Mouse (Mus musculus) monocyte, adult 5-6 weeks (primary cell): ENCODE measurements around the gene Nedd9. TPM values are rescaled to one million over a fixed set of nuclear protein-coding genes. Genes with fewer than 3 reads are reported as not detected.

ENCODE experiments used
- ATAC-seq: fragments of 153-309, 156-312 bp; replicated peaks from 2 replicates; pipeline ENCODE4 v1.8.0; 2017; ENCODE audit warnings: mild to moderate bottlenecking; ENCODE audit not compliant: low TSS enrichment, insufficient number of reproducible peaks, severe bottlenecking, poor library complexity, low FRiP score
- total RNA-seq: library from RNA; stranded (forward); fragments of 200-1000, 200-491, 200-594 nt; gene quantifications from 3 replicates; pipeline ENCODE4 v1.2.3, GENCODE M21; 2017

The Nedd9 gene
- total RNA-seq, 1 experiment from 2014 or later = 357 TPM

GRCm38 (mm10) chr13:41498611-41499121, 11.5 kb upstream of the Nedd9 start:
- ATAC-seq = no peak

GRCm38 (mm10) chr13:41494681-41495080, 7.5 kb upstream of the Nedd9 start:
- ATAC-seq = no peak

GRCm38 (mm10) chr13:41491981-41492702, 5.0 kb upstream of the Nedd9 start:
- no peak for ATAC-seq

- no peak for ATAC-seq
Observed at GRCm38 (mm10) chr13:41491522-41491921, 4.4 kb upstream of the Nedd9 start.

DNA sequence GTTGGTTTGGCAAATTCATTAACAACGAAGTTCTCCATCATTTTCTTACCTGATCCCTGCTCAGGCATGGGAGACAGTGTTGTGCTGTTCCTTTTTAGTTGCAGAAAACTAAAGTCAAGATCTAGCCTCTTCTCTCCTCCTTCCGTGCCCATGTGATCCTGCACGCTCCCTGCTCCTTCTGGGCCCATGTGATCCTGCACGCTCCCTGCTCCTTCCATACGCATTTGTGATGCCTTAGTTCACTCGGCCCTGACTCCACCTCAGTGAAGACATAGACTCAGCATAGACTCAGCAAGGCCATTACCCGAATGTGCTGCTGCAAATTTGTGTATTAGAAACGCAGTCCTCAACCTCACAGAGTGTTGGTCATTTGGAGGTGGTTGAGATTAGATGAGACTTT, 3.1 kb upstream of the Nedd9 start:
- ATAC-seq = no peak

GRCm38 (mm10) chr13:41489705-41490275, 2.6 kb upstream of the Nedd9 start:
- no peak for ATAC-seq

DNA sequence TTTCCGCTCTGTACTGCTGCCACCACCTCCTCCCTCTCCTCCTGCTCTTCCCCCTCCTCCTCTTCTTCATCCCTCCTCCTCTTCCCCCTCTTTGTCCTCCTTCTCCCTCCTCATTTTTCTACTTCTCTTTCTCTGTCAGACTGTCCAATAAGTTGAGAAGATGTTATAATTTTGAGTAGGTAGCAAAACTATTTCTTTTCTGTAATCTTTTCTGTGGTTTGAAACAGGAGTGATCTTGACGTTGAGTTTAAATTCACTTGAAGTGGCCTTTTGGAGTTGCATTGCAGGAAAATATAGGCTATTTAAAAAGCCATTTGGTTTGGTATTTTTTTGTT, 214 bp upstream of the Nedd9 start:
- no peak for ATAC-seq

GRCm38 (mm10) chr13:41483966-41484365, 3.2 kb downstream of the Nedd9 start:
- ATAC-seq = peak; percentile 63

DNA sequence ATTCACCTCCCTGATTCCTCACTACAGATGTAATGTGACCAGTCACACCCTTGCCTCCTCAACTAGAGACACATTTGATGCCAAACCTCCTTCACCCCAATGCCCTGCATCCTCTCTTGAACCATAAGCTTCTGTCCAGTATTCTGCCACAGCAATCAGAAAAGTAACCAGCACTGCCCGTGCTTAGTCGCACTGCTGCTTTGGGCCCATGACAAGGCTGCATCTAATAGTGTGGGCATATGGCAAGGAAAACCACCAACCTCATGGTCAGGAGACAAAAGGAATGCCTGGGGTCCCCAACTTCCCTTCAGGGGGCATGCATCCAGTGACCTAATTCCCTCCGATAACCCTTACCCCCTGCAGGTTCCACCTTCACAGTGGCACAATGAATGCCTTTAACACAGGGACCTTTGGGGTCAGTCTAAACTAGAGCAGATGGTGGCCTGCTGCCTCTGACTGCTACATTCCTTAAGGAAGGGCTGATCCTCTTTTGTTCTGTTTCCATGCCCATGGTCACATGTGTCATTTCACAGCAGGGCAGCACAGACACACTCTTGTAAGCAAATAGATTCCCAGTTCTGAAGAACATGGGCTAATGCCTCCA, 4.7 kb downstream of the Nedd9 start:
- ATAC-seq = no peak

GRCm38 (mm10) chr13:41479737-41480435, 7.3 kb downstream of the Nedd9 start:
- ATAC-seq = no peak

DNA sequence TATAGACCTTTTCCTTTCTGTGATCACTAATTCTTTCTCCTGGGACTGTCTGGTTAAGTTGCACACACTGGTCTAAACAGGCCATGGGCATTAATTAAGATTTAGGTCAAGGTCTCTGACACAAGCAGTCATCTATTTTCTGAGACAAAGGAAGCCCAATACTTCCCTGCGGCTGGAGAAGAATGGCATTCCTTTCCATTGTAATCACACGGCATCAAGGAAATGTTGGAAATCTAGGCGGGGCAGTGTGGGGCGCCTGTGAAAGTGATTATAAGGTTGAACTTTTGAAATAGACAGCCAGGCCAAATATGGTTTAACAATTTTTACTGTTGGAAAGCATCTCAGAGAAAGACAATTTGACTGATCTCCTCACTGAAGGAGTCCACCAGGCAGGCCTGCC, 10.9 kb downstream of the Nedd9 start:
- ATAC-seq = no peak

- ATAC-seq = no peak
Observed at GRCm38 (mm10) chr13:41474365-41474764, 12.8 kb downstream of the Nedd9 start.

DNA sequence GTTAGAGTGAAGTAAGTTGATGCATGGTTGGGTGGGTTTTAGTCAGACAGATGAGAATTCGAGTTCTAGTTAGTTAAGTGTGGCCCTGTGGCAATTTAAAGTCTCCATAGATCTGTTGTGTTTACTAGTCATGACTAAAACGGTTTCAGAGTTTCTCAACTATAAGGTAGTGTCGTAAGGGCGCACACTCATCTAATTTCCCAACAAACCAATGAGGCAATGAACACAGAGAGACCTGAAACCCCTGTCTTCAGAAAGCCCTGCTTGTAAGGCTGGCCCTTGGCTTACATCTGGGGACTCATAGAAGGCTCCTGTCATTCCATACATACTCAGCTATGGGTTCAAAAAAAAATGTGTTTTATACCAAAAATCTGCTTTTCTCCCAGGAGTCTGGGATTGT, 13.7 kb downstream of the Nedd9 start:
- peak; percentile 77 for ATAC-seq

- no peak for ATAC-seq
Observed at GRCm38 (mm10) chr13:41472878-41473424, 14.2 kb downstream of the Nedd9 start.

GRCm38 (mm10) chr13:41468277-41468676, 18.9 kb downstream of the Nedd9 start:
- ATAC-seq = peak; percentile 48

- peak; percentile 85 for ATAC-seq
Observed at GRCm38 (mm10) chr13:41467036-41467435, 20.1 kb downstream of the Nedd9 start.

DNA sequence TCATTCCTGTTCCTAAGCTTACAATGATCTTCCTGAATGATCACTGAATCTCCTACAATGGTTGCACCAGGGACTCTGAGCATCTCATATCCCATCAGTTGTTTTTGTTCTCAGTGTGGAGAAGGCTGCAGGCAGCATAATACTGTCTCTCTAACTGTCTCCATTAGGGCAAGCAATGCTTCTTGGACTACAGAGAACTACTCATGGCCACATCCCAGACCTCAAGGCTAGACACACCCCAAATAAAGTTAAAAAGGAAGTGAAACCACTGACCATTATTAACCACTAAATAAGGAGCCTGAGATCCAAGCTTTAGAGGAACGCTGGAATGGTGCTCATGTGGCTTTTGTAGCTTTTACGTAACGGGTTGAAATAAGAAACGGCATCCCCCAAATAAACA, 20.5 kb downstream of the Nedd9 start:
- peak; percentile 57 for ATAC-seq

GRCm38 (mm10) chr13:41466191-41466590, 21.0 kb downstream of the Nedd9 start:
- 0 out of 2 replicates have a peak, but pooled peaks have one; percentile 6 for ATAC-seq

DNA sequence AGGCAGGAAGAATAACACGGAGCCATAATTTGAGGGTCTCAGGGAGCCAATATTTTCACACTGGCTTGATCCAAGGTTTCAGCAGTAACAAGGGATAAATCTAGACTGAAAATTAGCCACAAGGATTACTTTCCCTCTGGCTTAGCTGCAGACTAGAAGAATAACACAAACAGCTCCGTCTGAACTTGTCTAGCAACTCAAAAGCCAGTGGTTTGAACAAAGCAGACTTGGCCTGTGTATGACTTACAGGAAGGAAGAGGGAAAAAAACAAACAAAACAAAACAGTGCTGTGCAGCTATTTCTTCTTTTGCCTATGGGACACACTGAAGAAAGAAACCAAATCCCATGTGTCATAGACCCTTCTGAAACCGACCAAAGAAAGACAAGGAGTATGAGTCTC, 25.7 kb downstream of the Nedd9 start:
- no peak for ATAC-seq
